ENCODE assay signal across 35 mouse cellular contexts in the genomic region with DNA sequence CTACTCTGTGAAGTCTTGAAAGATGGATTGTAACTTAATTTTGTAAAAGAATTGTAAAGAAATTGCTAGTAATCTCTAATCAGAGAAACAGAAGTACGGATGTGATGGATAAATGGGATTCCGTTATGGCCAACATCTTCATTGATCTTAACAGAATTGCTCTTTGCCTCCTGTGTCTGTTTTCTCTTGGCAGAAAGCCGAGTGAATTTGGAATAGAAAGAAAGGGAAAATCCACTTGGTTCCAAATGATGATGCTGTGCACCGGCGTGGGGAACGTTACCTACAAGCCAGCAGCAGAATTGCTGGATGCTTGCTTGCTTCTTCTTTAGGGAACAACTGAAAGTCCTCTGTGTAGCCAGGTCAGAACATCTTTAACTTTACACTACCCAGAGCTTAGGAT.
"Had no signal": no experiment of that assay in that cellular context is flagged by ENCODE, and none has a peak within 500 bp of the region (broad histone marks: within the 10 kb centered on the region; RNA-seq: fewer than 3 reads in every experiment).

No protein-coding gene starts in this region.

- DNase-seq: heart, postnatal 10 days; heart, postnatal 14 days; heart, postnatal 36 days; heart, postnatal 4 days; kidney, adult 11 months; kidney, adult 18-20 months; kidney, adult 2 months; kidney, adult 8-10 months; kidney, adult 9 months; kidney, postnatal 10 days; kidney, postnatal 14 days; kidney, postnatal 25 days; kidney, postnatal 36 days; kidney, postnatal 4 days; layer of hippocampus, adult 9-11 months; layer of hippocampus, postnatal 36 days had no signal

- H3K36me3 ChIP-seq: heart, embryonic 10.5 days; heart, embryonic 15.5 days; hindbrain, embryonic 12.5 days; hindbrain, embryonic 13.5 days; hindbrain, embryonic 15.5 days; intestine, embryonic 15.5 days had no signal

- H3K9me3 ChIP-seq: heart, embryonic 10.5 days; heart, embryonic 12.5 days; heart, embryonic 13.5 days; heart, embryonic 15.5 days; hindbrain, embryonic 10.5 days; hindbrain, embryonic 12.5 days; hindbrain, embryonic 13.5 days; hindbrain, embryonic 15.5 days; intestine, embryonic 15.5 days; kidney, embryonic 15.5 days had no signal

- ATAC-seq: hindbrain, embryonic 16.5 days; hindbrain, postnatal 0 days; inflammation-experienced regulatory T-cells, adult 6 months; intestine, embryonic 15.5 days; intestine, embryonic 16.5 days; intestine, postnatal 0 days had no signal

- H3K27ac ChIP-seq: heart, embryonic 10.5 days; heart, embryonic 13.5 days; heart, embryonic 15.5 days; hindbrain, embryonic 10.5 days; hindbrain, embryonic 12.5 days; hindbrain, embryonic 13.5 days; hindbrain, embryonic 14.5 days; hindbrain, embryonic 15.5 days; hindbrain, postnatal 0 days; intestine, embryonic 15.5 days; kidney, embryonic 15.5 days; kidney, postnatal 0 days; layer of hippocampus, adult 2 months had no signal

- H3K9ac ChIP-seq: heart, embryonic 12.5 days; heart, embryonic 13.5 days; heart, embryonic 15.5 days; hindbrain, embryonic 12.5 days; hindbrain, embryonic 13.5 days; hindbrain, embryonic 14.5 days; hindbrain, embryonic 15.5 days; intestine, embryonic 15.5 days; kidney, embryonic 15.5 days had no signal

- H3K4me1 ChIP-seq: heart, embryonic 10.5 days; heart, embryonic 12.5 days; heart, embryonic 15.5 days; hindbrain, embryonic 10.5 days; hindbrain, embryonic 15.5 days; intestine, embryonic 15.5 days; kidney, embryonic 15.5 days had no signal

- H3K27me3 ChIP-seq: heart, embryonic 12.5 days; heart, embryonic 13.5 days; heart, embryonic 15.5 days; hindbrain, embryonic 12.5 days; hindbrain, embryonic 13.5 days; hindbrain, embryonic 15.5 days; intestine, embryonic 15.5 days; kidney, embryonic 15.5 days had no signal

- H3K4me3 ChIP-seq: heart, embryonic 10.5 days; heart, embryonic 12.5 days; heart, embryonic 13.5 days; heart, embryonic 15.5 days; hindbrain, embryonic 10.5 days; hindbrain, embryonic 12.5 days; hindbrain, embryonic 13.5 days; hindbrain, embryonic 15.5 days; intestine, embryonic 15.5 days; kidney, embryonic 15.5 days; layer of hippocampus, adult 2 months had no signal

- H3K4me2 ChIP-seq: heart, embryonic 11.5 days; heart, embryonic 12.5 days; heart, embryonic 13.5 days; heart, embryonic 15.5 days; hindbrain, embryonic 12.5 days; hindbrain, embryonic 13.5 days; hindbrain, embryonic 14.5 days; hindbrain, embryonic 15.5 days; intestine, embryonic 15.5 days; kidney, embryonic 15.5 days had no signal
